Mouse (Mus musculus): ENCODE data around the gene Ccdc180. TPM values are rescaled to one million over a fixed set of nuclear protein-coding genes. Genes with fewer than 3 reads are reported as not detected.

The Ccdc180 gene
- polyA plus RNA-seq, 1 experiment from 2014 or later: 0.21 TPM

GRCm38 (mm10) chr4:45970048-45970560, 80.0 kb downstream of the Ccdc180 start:
- H3K9ac ChIP-seq (ENCODE audit: low read depth, low read length): no peak overlapping the region
- H3K27me3 ChIP-seq (ENCODE audit: control insufficient read depth, insufficient read depth, low read length): no peaks in the 10 kb centered on the region
- ATAC-seq (replicated peaks; ENCODE audit: insufficient number of reproducible peaks, low FRiP score, low TSS enrichment): no peak
- WGBS (ENCODE audit: insufficient replicate concordance): 60% methylated on average over 7 of the region's 7 CpGs
- no peaks in the 10 kb centered on the region for H3K9me3 ChIP-seq (replicated peaks; ENCODE audit: control insufficient read depth, low read length)
- no peak overlapping the region for H3K4me2 ChIP-seq
- no peak overlapping the region for H3K4me3 ChIP-seq (ENCODE audit: low read depth, low read length)
- H3K36me3 ChIP-seq (ENCODE audit: control insufficient read depth, insufficient read depth, low read length): no peaks in the 10 kb centered on the region
- H3K4me1 ChIP-seq (ENCODE audit: control insufficient read depth, insufficient read depth, low read length): peaks cover 30% of the 10 kb centered on the region
- H3K27ac ChIP-seq (ENCODE audit: low read depth, low read length): no peak overlapping the region

- peak overlapping the region; percentile 79 for H3K4me3 ChIP-seq (ENCODE audit: low read depth, low read length)
- 4% methylated on average over 50 of the region's 51 CpGs for WGBS (ENCODE audit: insufficient replicate concordance)
- peak; percentile 98 for ATAC-seq (replicated peaks; ENCODE audit: insufficient number of reproducible peaks, low FRiP score, low TSS enrichment)
- peak overlapping the region; percentile 77 for H3K9ac ChIP-seq (ENCODE audit: low read depth, low read length)
- H3K4me2 ChIP-seq: peak overlapping the region; percentile 66
- peaks cover 15% of the 10 kb centered on the region for H3K4me1 ChIP-seq (ENCODE audit: control insufficient read depth, insufficient read depth, low read length)
- no peaks in the 10 kb centered on the region for H3K27me3 ChIP-seq (ENCODE audit: control insufficient read depth, insufficient read depth, low read length)
- no peaks in the 10 kb centered on the region for H3K36me3 ChIP-seq (ENCODE audit: control insufficient read depth, insufficient read depth, low read length)
- no peaks in the 10 kb centered on the region for H3K9me3 ChIP-seq (replicated peaks; ENCODE audit: control insufficient read depth, low read length)
- 0 out of 2 replicates have a peak overlapping the region, but pooled peaks have one; percentile 17 for H3K27ac ChIP-seq (ENCODE audit: low read depth, low read length)
Measured at GRCm38 (mm10) chr4:45971806-45972447, 81.8 kb downstream of the Ccdc180 start.

GRCm38 (mm10) chr4:45972448-45972854, 82.3 kb downstream of the Ccdc180 start:
- Histone ChIP-seq H3K9me3 (replicated peaks; ENCODE audit: control insufficient read depth, low read length) (no peaks in the 10 kb centered on the region), H3K9ac (ENCODE audit: low read depth, low read length) (peak overlapping the region; percentile 77), H3K4me1 (ENCODE audit: control insufficient read depth, insufficient read depth, low read length) (peaks cover 10% of the 10 kb centered on the region), H3K4me3 (ENCODE audit: low read depth, low read length) (peak overlapping the region; percentile 79), H3K4me2 (peak overlapping the region; percentile 66), H3K27me3 (ENCODE audit: control insufficient read depth, insufficient read depth, low read length) (no peaks in the 10 kb centered on the region), H3K36me3 (ENCODE audit: control insufficient read depth, insufficient read depth, low read length) (no peaks in the 10 kb centered on the region), H3K27ac (ENCODE audit: low read depth, low read length) (0 out of 2 replicates have a peak overlapping the region, but pooled peaks have one; percentile 17)
- under 1% methylated on average over 39 of the region's 53 CpGs for WGBS (ENCODE audit: insufficient replicate concordance)
- peak; percentile 81 for ATAC-seq (replicated peaks; ENCODE audit: insufficient number of reproducible peaks, low FRiP score, low TSS enrichment)

- Histone ChIP-seq H3K9ac (ENCODE audit: low read depth, low read length) (peak overlapping the region; percentile 77), H3K4me2 (peak overlapping the region; percentile 66), H3K4me1 (ENCODE audit: control insufficient read depth, insufficient read depth, low read length) (peaks cover 5% of the 10 kb centered on the region; the same call in 1 of the 2 replicates), H3K27ac (ENCODE audit: low read depth, low read length) (no peak overlapping the region), H3K4me3 (ENCODE audit: low read depth, low read length) (peak overlapping the region; percentile 79), H3K36me3 (ENCODE audit: control insufficient read depth, insufficient read depth, low read length) (no peaks in the 10 kb centered on the region), H3K9me3 (replicated peaks; ENCODE audit: control insufficient read depth, low read length) (no peaks in the 10 kb centered on the region), H3K27me3 (ENCODE audit: control insufficient read depth, insufficient read depth, low read length) (no peaks in the 10 kb centered on the region)
- ATAC-seq (replicated peaks; ENCODE audit: insufficient number of reproducible peaks, low FRiP score, low TSS enrichment): no peak
- WGBS (ENCODE audit: insufficient replicate concordance): 31% methylated on average over 9 of the region's 9 CpGs
Measured at GRCm38 (mm10) chr4:45972951-45973350, 82.8 kb downstream of the Ccdc180 start.

GRCm38 (mm10) chr4:45976931-45977667, 87.0 kb downstream of the Ccdc180 start:
- H3K4me3 ChIP-seq (ENCODE audit: low read depth, low read length): no peak overlapping the region
- no peak for ATAC-seq (replicated peaks; ENCODE audit: insufficient number of reproducible peaks, low FRiP score, low TSS enrichment)
- no peak overlapping the region for H3K9ac ChIP-seq (ENCODE audit: low read depth, low read length)
- 76% methylated on average over 6 of the region's 6 CpGs for WGBS (ENCODE audit: insufficient replicate concordance)
- no peaks in the 10 kb centered on the region for H3K9me3 ChIP-seq (replicated peaks; ENCODE audit: control insufficient read depth, low read length)
- H3K4me1 ChIP-seq (ENCODE audit: control insufficient read depth, insufficient read depth, low read length): no peaks in the 10 kb centered on the region; the same call in 1 of the 2 replicates
- no peak overlapping the region for H3K4me2 ChIP-seq
- H3K27ac ChIP-seq (ENCODE audit: low read depth, low read length): no peak overlapping the region
- H3K36me3 ChIP-seq (ENCODE audit: control insufficient read depth, insufficient read depth, low read length): no peaks in the 10 kb centered on the region
- H3K27me3 ChIP-seq (ENCODE audit: control insufficient read depth, insufficient read depth, low read length): no peaks in the 10 kb centered on the region

GRCm38 (mm10) chr4:45979916-45980315, 89.8 kb downstream of the Ccdc180 start:
- H3K4me2 ChIP-seq: no peak overlapping the region
- H3K9me3 ChIP-seq (replicated peaks; ENCODE audit: control insufficient read depth, low read length): no peaks in the 10 kb centered on the region
- no peaks in the 10 kb centered on the region for H3K27me3 ChIP-seq (ENCODE audit: control insufficient read depth, insufficient read depth, low read length)
- H3K9ac ChIP-seq (ENCODE audit: low read depth, low read length): no peak overlapping the region
- no peak overlapping the region for H3K4me3 ChIP-seq (ENCODE audit: low read depth, low read length)
- no peaks in the 10 kb centered on the region for H3K36me3 ChIP-seq (ENCODE audit: control insufficient read depth, insufficient read depth, low read length)
- no peaks in the 10 kb centered on the region for H3K4me1 ChIP-seq (ENCODE audit: control insufficient read depth, insufficient read depth, low read length)
- ATAC-seq (replicated peaks; ENCODE audit: insufficient number of reproducible peaks, low FRiP score, low TSS enrichment): no peak
- H3K27ac ChIP-seq (ENCODE audit: low read depth, low read length): no peak overlapping the region
- 43% methylated on average over 2 of the region's 2 CpGs for WGBS (ENCODE audit: insufficient replicate concordance)

GRCm38 (mm10) chr4:45981054-45981453, 91.0 kb downstream of the Ccdc180 start:
- H3K27ac ChIP-seq (ENCODE audit: low read depth, low read length): no peak overlapping the region

GRCm38 (mm10) chr4:45990427-45991135, 100.5 kb downstream of the Ccdc180 start:
- no peaks in the 10 kb centered on the region for H3K36me3 ChIP-seq (ENCODE audit: control insufficient read depth, insufficient read depth, low read length)
- no peak for ATAC-seq (replicated peaks; ENCODE audit: insufficient number of reproducible peaks, low FRiP score, low TSS enrichment)
- peaks cover 5% of the 10 kb centered on the region; the same call in 1 of the 2 replicates for H3K4me1 ChIP-seq (ENCODE audit: control insufficient read depth, insufficient read depth, low read length)
- no peaks in the 10 kb centered on the region for H3K27me3 ChIP-seq (ENCODE audit: control insufficient read depth, insufficient read depth, low read length)
- no peak overlapping the region for H3K4me3 ChIP-seq (ENCODE audit: low read depth, low read length)
- peak overlapping the region; percentile 17; the same call in 1 of the 2 replicates for H3K27ac ChIP-seq (ENCODE audit: low read depth, low read length)
- no peak overlapping the region for H3K9ac ChIP-seq (ENCODE audit: low read depth, low read length)
- WGBS (ENCODE audit: insufficient replicate concordance): 50% methylated on average over 6 of the region's 6 CpGs
- H3K4me2 ChIP-seq: no peak overlapping the region
- no peaks in the 10 kb centered on the region for H3K9me3 ChIP-seq (replicated peaks; ENCODE audit: control insufficient read depth, low read length)

More at GRCm38 (mm10) chr4:45981054-45981453, 91.0 kb downstream of the Ccdc180 start:
- no peak overlapping the region for H3K9ac ChIP-seq (ENCODE audit: low read depth, low read length)
- no peak overlapping the region for H3K4me3 ChIP-seq (ENCODE audit: low read depth, low read length)
- H3K9me3 ChIP-seq (replicated peaks; ENCODE audit: control insufficient read depth, low read length): no peaks in the 10 kb centered on the region
- H3K4me1 ChIP-seq (ENCODE audit: control insufficient read depth, insufficient read depth, low read length): no peaks in the 10 kb centered on the region
- no peaks in the 10 kb centered on the region for H3K27me3 ChIP-seq (ENCODE audit: control insufficient read depth, insufficient read depth, low read length)
- no peak for ATAC-seq (replicated peaks; ENCODE audit: insufficient number of reproducible peaks, low FRiP score, low TSS enrichment)
- no peaks in the 10 kb centered on the region for H3K36me3 ChIP-seq (ENCODE audit: control insufficient read depth, insufficient read depth, low read length)
- H3K4me2 ChIP-seq: no peak overlapping the region
